Mouse (Mus musculus) granulocyte monocyte progenitor cell, adult 5-6 weeks (primary cell): ENCODE measurements around the gene Rpl9-ps1. TPM values are rescaled to one million over a fixed set of nuclear protein-coding genes. Genes with fewer than 3 reads are reported as not detected.
A peak's percentile ranks its signal among the peaks of the same experiment; 100 is the strongest.

ENCODE experiments used
- ATAC-seq: replicated peaks from 2 replicates; pipeline ENCODE4 v1.8.0; 2016; ENCODE audit warnings: mild to moderate bottlenecking, moderate TSS enrichment, inconsistent platforms; ENCODE audit not compliant: poor library complexity, severe bottlenecking
- total RNA-seq, 2 experiments: library from RNA; stranded (forward) in 1 of 2; stranded (reverse) in 1 of 2; fragments of 200-712, 200-1000 nt in 1 of 2; fragments of >200 nt in 1 of 2; fragmentation: Nextera tagmentation in 1 of 2; gene quantifications; 2 replicates each; pipeline ENCODE4 v1.2.3; 2014 to 2017

Gene Rpl9-ps1
- total RNA-seq (2014; fragmentation: Nextera tagmentation) (not detected in 2 replicates), total RNA-seq (2017) (not detected in 2 replicates)

- ATAC-seq, result no peak
These were observed at the start of gene Rpl9-ps1 for GRCm38 (mm10) chr11:83645521-83645920. Rpl9-ps1 (minus strand) TSS chr11:83645621.

GRCm38 (mm10) chr11:83692008-83692407, 46.6 kb upstream of the Rpl9-ps1 start:
- ATAC-seq, result no peak

GRCm38 (mm10) chr11:83689918-83690317, 44.5 kb upstream of the Rpl9-ps1 start:
- no peak for ATAC-seq

GRCm38 (mm10) chr11:83675665-83676064, 30.2 kb upstream of the Rpl9-ps1 start:
- ATAC-seq, result no peak

GRCm38 (mm10) chr11:83671743-83672142, 26.3 kb upstream of the Rpl9-ps1 start:
- no peak for ATAC-seq

- peak; percentile 67 for ATAC-seq
These were observed 18.1 kb upstream of the Rpl9-ps1 start for GRCm38 (mm10) chr11:83663532-83663931.

- peak; percentile 81 for ATAC-seq
These were observed 16.8 kb upstream of the Rpl9-ps1 start, which contains the start of gene Ccl4 for GRCm38 (mm10) chr11:83662204-83662603. Ccl4 (plus strand) TSS chr11:83662584.

DNA sequence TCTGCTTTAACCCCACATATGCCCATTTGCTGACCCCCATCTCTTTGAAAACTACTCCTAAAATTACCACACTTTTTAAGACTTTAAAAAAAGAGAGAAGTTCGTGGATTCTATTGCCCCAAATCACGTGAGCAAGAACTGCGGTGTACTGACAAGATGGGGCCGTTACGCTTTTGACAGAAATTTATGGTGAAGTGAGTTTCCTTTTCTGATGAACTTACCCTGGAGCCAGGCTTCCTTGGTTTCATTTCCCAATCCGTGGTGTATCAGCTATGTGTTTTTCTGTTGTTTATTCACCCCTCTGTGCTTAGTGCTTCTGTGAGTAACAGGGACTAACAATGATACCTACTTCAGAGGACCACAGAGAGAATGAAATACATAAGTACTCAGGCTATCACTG, 13.4 kb upstream of the Rpl9-ps1 start:
- ATAC-seq, result peak; percentile 57

- ATAC-seq, result 0 out of 2 replicates have a peak, but pooled peaks have one; percentile 24
These were observed 12.1 kb upstream of the Rpl9-ps1 start for GRCm38 (mm10) chr11:83657508-83657907.

GRCm38 (mm10) chr11:83654606-83655005, 9.2 kb upstream of the Rpl9-ps1 start:
- no peak for ATAC-seq

GRCm38 (mm10) chr11:83649305-83649841, 4.0 kb upstream of the Rpl9-ps1 start, which contains the start of gene Ccl3:
Ccl3 (minus strand) TSS chr11:83649355.
- peak; percentile 87 for ATAC-seq

GRCm38 (mm10) chr11:83646356-83647149, 1.1 kb upstream of the Rpl9-ps1 start:
- ATAC-seq, result no peak

- peak; percentile 27 for ATAC-seq
These were observed 4.2 kb downstream of the Rpl9-ps1 start for GRCm38 (mm10) chr11:83641216-83641615.

- peak; percentile 92 for ATAC-seq
These were observed 5.3 kb downstream of the Rpl9-ps1 start for GRCm38 (mm10) chr11:83640141-83640540.

DNA sequence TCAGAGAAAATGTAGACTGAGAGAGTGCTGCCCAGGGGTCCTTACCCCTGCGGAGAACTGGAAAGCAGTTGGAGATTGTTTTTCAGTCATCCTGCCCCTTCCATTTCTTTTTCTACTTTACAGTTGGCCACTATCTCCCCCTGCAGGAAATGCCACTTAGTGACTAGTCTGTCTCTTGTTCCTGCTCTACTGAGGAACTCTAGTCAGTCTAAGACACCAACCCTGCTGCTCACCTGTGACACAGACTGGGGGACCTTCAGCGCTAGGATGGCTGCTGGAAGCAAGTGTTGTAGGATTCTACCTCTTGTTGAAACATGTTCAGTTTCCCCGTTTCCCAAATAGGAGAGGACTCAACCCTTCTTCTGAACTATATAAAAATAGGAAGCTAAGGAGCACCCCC, 5.9 kb downstream of the Rpl9-ps1 start:
- ATAC-seq, result peak; percentile 29

- ATAC-seq, result no peak
These were observed 6.5 kb downstream of the Rpl9-ps1 start for GRCm38 (mm10) chr11:83638934-83639333.

DNA sequence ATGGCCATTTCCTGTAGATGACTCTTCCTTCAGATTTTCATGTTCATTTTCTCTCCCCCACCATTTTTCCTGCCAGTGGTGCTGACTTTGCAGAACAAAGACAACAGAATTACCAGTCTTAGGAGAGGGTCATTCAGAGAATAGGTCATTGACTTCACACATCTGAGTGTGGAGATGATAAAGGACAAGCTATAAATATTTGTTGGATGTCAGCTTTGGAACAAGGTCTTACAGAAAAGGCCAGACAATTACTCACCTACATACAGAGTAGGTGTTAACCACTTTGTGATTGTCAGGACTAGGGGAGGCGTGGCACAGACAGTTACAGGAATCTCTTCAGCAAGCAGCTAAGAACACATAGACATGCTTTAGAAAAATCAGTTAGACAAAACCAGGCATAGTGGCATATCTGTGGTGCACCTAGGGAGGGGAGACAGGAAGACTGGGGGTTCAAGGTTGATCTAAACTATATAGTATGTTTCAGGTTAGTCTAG, 8.6 kb downstream of the Rpl9-ps1 start:
- ATAC-seq, result no peak

GRCm38 (mm10) chr11:83634898-83635297, 10.5 kb downstream of the Rpl9-ps1 start:
- no peak for ATAC-seq

DNA sequence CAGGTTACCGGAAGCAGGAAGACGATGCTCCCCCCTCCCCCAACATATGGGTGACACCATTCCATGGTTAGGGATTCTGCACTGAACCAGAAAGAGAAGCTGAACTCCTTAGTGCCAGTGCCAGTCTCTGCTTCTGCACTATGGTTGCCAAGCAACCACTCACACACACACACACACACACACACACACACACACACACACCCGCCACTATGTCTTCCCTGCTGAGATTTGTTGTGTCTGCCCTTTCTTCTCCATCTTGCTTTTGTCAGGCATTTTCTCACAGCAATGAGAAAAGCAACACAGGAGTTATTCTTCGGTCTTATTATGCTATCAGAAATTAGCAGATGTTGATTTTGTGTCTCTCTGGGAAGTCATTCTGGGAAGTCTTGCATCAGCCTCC, 11.0 kb downstream of the Rpl9-ps1 start:
- no peak for ATAC-seq

GRCm38 (mm10) chr11:83632744-83633143, 12.7 kb downstream of the Rpl9-ps1 start:
- ATAC-seq, result peak; percentile 59

DNA sequence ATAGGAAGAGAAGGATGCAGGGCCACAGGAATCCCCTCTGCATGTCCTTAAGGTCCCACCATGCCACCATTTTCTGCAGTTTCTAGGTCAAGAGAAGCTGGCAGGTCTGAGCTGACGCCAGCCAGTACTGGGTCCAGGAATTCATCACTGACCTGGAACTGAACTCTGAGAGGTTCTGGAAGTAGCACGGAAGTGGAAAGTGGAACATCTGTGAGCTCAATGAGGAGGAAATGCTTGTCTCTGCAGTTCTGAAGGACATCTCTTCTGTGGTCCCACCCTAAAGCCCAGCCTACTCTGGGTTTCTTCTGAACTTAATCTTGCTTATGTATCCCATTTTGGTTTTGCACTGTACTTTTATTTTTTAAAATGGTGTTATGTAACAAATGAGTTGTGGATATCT, 14.4 kb downstream of the Rpl9-ps1 start:
- no peak for ATAC-seq
